Mouse (Mus musculus): ENCODE results near the gene Psenen. TPM values are rescaled to one million over a fixed set of nuclear protein-coding genes. Genes with fewer than 3 reads are reported as not detected.

The Psenen gene
- 96.1 and 99.3 TPM in 2 replicates for polyA plus RNA-seq (2014; fragmentation: Nextera tagmentation; extraction: Ambion mirVana)

DNA sequence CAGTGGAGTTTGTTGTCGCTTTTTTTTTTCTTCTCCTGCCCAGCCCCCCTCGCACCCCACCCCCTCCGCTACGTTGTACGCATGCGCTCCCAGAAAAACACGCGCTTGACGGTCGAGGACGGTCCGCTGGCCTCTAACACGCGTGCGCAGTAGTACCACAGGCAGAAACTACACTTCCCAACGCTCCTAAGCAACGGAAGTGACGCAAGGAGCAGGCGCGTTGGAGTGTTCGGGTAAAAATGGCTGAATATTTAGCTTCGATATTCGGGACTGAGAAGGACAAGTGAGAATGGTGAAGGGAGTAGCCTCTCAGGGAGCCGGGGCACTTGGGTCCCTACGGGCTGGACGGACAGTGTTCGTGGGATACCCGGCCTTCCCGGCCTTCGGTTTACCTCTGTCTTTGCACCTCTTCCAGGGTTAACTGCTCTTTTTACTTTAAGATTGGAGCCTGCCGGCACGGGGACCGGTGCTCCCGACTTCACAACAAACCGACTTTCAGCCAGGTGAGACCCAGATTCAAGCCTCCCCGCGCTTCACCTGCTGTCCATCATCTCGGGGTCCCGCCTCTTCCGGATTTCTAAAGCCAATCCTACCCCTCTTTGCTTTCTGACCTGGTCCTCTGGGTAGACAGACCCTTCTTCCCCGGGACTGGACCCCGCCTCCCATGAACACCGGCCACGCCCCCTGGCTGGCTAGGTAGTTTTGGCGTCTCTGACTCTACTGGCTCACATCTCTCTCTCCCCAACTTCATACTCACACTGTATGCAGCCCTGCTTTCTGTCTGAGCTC, at the start of gene Psenen, which contains the start of the genes U2af1l4 and Gm49396:
TSS of gene Psenen (minus strand) at position 511 of the 789 bp plus-strand sequence.
TSS of gene U2af1l4 (plus strand) at position 185 of the 789 bp plus-strand sequence.
TSS of gene Gm49396 (plus strand) at position 228 of the 789 bp plus-strand sequence.
- H3K27ac ChIP-seq (ENCODE audit: low read depth, low read length) = peak within 1 kb of the TSS; percentile 80

DNA sequence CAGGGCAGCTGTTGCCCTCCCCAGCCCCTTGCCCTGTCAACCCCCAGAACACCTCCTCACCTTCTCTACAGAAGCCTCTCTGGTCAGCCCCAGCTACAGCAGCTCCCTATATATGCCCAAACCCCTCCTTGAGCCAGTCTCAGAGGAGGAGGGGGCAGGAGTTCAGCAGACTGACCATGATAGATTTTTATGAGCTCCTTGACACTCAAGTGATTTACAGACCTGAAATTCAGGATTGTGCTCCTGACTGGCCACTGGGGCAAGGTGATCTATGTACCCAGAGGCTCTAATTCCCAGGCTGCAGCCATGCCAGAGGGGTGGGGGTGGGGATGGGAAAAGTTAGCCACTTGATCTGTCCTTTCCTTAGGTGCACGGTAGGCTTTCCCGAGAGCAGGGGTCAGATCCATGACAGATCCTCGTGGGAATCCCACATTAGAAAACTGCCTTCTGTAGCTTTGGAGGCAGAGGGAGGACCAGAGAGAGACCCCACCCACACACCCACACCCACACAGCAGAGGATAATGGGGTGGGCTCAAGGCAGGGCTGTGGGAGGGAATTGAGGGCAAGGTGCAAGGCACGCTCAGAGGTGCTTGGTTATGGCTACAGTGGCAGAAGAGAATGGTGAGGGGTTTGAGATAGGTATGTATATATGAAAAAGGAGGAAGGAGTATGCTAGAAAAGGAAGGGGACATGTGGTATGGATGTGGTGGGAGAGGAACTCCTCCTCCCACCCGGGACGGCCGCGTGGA, 49.4 kb upstream of the Psenen start, which contains the start of gene Upk1a:
TSS of gene Upk1a (minus strand) at position 194 of the 749 bp plus-strand sequence.
- H3K9ac ChIP-seq (ENCODE audit: low read length) = no peak within 1 kb of the TSS
- H3K9me3 ChIP-seq (ENCODE audit: control insufficient read depth, low read length) = no peaks in the 10 kb centered on the region
- no peaks in the 10 kb centered on the region for H3K4me1 ChIP-seq (replicated peaks; ENCODE audit: control insufficient read depth, insufficient read depth, low read length)
- H3K4me2 ChIP-seq (ENCODE audit: low read depth, low read length, severe bottlenecking) = no peak within 1 kb of the TSS
- 82% methylated on average over 8 of the region's 8 CpGs for WGBS
- H3K36me3 ChIP-seq (ENCODE audit: control insufficient read depth, insufficient read depth, low read length) = peaks cover 2% of the 10 kb centered on the region; the same call in 1 of the 2 replicates
- ATAC-seq (replicated peaks; ENCODE audit: low FRiP score) (no peak), DNase-seq (ENCODE audit: low spot score) (no peak)
- H3K4me3 ChIP-seq (ENCODE audit: low read depth, low read length) = no peak within 1 kb of the TSS
- no peak within 1 kb of the TSS for H3K27ac ChIP-seq (ENCODE audit: low read depth, low read length)
- no peaks in the 10 kb centered on the region for H3K27me3 ChIP-seq (ENCODE audit: control insufficient read depth, insufficient read depth, low read length)

More for the DNA sequence above, at the start of gene Psenen, which contains the start of the genes U2af1l4 and Gm49396:
- Histone ChIP-seq H3K9me3 (ENCODE audit: control insufficient read depth, low read length) (no peaks in the 10 kb centered on the region), H3K9ac (ENCODE audit: low read length) (peak within 1 kb of the TSS; percentile 70), H3K4me3 (ENCODE audit: low read depth, low read length) (peak within 1 kb of the TSS; percentile 66), H3K27me3 (ENCODE audit: control insufficient read depth, insufficient read depth, low read length) (no peaks in the 10 kb centered on the region), H3K4me2 (ENCODE audit: low read depth, low read length, severe bottlenecking) (peak within 1 kb of the TSS; percentile 87), H3K36me3 (ENCODE audit: control insufficient read depth, insufficient read depth, low read length) (no peaks in the 10 kb centered on the region; the same call in 1 of the 2 replicates), H3K4me1 (replicated peaks; ENCODE audit: control insufficient read depth, insufficient read depth, low read length) (peaks cover 8% of the 10 kb centered on the region; the same call in 1 of the 2 replicates)
- ATAC-seq (replicated peaks; ENCODE audit: low FRiP score) = peak; percentile 84
- DNase-seq (ENCODE audit: low spot score) = peak; percentile 96
- under 1% methylated on average over 44 of the region's 45 CpGs for WGBS

DNA sequence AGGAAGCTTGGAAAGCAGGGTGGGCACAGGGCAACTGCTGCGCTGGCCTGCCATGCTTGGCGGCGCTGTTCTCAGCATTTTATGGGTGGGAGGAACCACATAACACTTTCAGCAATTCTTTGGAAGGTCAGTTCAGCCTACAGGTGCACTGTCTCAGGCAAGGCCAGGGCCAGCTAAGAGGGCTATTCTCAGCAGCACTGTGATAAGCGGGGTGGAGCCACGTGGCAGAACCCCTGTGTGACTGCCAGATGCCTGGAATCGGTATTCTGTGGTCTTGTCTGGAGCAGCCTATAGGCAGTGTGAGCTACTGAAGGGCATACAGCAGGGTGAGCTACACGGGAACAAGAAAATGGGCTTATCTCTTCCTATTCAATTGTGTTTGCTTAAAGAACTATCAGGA, 46.6 kb upstream of the Psenen start:
- Histone ChIP-seq H3K4me3 (ENCODE audit: low read depth, low read length) (no peak overlapping the region), H3K36me3 (ENCODE audit: control insufficient read depth, insufficient read depth, low read length) (no peaks in the 10 kb centered on the region), H3K27ac (ENCODE audit: low read depth, low read length) (no peak overlapping the region), H3K9ac (ENCODE audit: low read length) (no peak overlapping the region), H3K4me2 (ENCODE audit: low read depth, low read length, severe bottlenecking) (no peak overlapping the region), H3K4me1 (replicated peaks; ENCODE audit: control insufficient read depth, insufficient read depth, low read length) (no peaks in the 10 kb centered on the region), H3K27me3 (ENCODE audit: control insufficient read depth, insufficient read depth, low read length) (no peaks in the 10 kb centered on the region), H3K9me3 (ENCODE audit: control insufficient read depth, low read length) (no peaks in the 10 kb centered on the region)
- DNase-seq (ENCODE audit: low spot score) (no peak), ATAC-seq (replicated peaks; ENCODE audit: low FRiP score) (no peak)
- WGBS = 67% methylated on average over 7 of the region's 7 CpGs

DNA sequence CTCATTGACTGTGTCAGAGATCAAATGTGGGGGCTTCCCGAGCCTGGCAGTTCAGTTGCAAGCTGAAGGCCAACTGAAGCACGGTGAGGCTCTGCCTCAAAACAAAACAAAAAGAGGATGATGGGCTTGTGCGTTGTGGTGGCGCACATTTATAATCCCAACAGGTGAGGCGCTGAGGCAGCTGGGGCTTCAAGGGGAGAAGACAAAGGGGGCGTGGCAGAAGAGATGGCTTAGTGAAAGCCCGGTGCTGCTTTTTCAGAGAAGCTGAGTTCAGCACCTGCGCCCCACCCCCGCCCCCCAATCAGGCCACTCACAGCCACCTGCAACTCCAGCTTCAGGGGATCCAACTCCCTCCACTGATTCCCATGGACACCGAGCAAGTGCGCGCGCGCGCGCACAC, 45.0 kb upstream of the Psenen start:
- H3K27me3 ChIP-seq (ENCODE audit: control insufficient read depth, insufficient read depth, low read length) = no peaks in the 10 kb centered on the region
- H3K9me3 ChIP-seq (ENCODE audit: control insufficient read depth, low read length) = no peaks in the 10 kb centered on the region
- H3K4me2 ChIP-seq (ENCODE audit: low read depth, low read length, severe bottlenecking) = no peak overlapping the region
- H3K27ac ChIP-seq (ENCODE audit: low read depth, low read length) = no peak overlapping the region
- H3K9ac ChIP-seq (ENCODE audit: low read length) = no peak overlapping the region
- no peaks in the 10 kb centered on the region for H3K4me1 ChIP-seq (replicated peaks; ENCODE audit: control insufficient read depth, insufficient read depth, low read length)
- no peaks in the 10 kb centered on the region for H3K36me3 ChIP-seq (ENCODE audit: control insufficient read depth, insufficient read depth, low read length)
- ATAC-seq (replicated peaks; ENCODE audit: low FRiP score) (no peak), DNase-seq (ENCODE audit: low spot score) (no peak)
- 47% methylated on average over 16 of the region's 16 CpGs for WGBS
- no peak overlapping the region for H3K4me3 ChIP-seq (ENCODE audit: low read depth, low read length)

DNA sequence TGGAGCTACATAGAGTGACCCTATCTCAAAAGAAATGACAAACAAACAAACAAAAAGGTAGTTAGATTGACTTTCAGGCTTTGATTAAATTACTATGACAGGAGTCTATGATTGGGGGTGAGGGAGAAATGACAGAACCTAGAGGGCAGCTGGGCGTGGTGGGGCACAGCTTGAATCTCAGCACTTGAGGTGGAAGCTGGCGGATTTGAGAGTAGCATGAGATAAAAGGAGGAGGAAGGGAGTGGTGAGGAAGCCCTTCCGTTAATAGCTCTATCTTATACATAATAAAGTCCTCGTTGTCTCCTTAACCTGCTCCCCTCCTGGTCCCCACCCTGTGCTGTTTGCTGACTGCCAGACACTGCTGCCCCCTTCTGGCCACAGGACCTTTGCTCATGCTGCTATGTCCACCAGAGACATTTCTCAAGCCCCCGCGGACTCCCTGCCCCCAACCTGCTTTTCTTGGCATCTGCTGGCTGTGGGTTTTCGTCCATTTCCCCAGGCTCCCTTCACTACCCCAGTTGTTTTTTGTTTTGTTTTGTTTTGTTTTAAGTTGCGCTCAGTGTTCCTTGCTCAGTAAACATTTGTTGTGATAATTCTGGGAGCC, 44.4 kb upstream of the Psenen start:
- Histone ChIP-seq H3K27me3 (ENCODE audit: control insufficient read depth, insufficient read depth, low read length) (no peaks in the 10 kb centered on the region), H3K4me3 (ENCODE audit: low read depth, low read length) (no peak overlapping the region), H3K9me3 (ENCODE audit: control insufficient read depth, low read length) (no peaks in the 10 kb centered on the region), H3K36me3 (ENCODE audit: control insufficient read depth, insufficient read depth, low read length) (no peaks in the 10 kb centered on the region), H3K4me1 (replicated peaks; ENCODE audit: control insufficient read depth, insufficient read depth, low read length) (no peaks in the 10 kb centered on the region), H3K27ac (ENCODE audit: low read depth, low read length) (no peak overlapping the region), H3K9ac (ENCODE audit: low read length) (no peak overlapping the region), H3K4me2 (ENCODE audit: low read depth, low read length, severe bottlenecking) (no peak overlapping the region)
- DNase-seq (ENCODE audit: low spot score) (peak; percentile 78), ATAC-seq (replicated peaks; ENCODE audit: low FRiP score) (peak; percentile 56)
- 32% methylated on average over 8 of the region's 8 CpGs for WGBS

DNA sequence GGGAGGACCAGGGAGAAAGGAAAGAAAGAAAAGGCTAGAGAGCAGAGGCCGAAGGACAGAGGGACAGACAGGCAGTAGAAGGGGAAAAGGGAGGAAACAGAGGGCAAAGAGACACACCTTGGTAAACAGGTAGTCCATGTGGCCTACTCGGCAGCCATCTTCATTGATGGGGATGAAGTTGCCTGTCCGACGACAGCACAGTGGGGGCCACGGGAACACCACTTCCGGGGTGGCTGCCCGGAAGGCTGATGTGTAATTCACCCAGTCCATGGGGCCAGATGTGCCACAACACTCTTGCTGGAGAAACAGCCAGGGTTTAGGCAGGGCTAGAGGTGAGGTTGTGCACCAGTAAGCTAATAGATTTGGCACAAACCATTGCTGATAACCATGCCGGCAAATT, 41.5 kb upstream of the Psenen start:
- H3K9me3 ChIP-seq (ENCODE audit: control insufficient read depth, low read length) = no peaks in the 10 kb centered on the region
- no peaks in the 10 kb centered on the region for H3K4me1 ChIP-seq (replicated peaks; ENCODE audit: control insufficient read depth, insufficient read depth, low read length)
- H3K4me2 ChIP-seq (ENCODE audit: low read depth, low read length, severe bottlenecking) = no peak overlapping the region
- H3K4me3 ChIP-seq (ENCODE audit: low read depth, low read length) = no peak overlapping the region
- no peaks in the 10 kb centered on the region for H3K36me3 ChIP-seq (ENCODE audit: control insufficient read depth, insufficient read depth, low read length)
- 89% methylated on average over 8 of the region's 8 CpGs for WGBS
- ATAC-seq (replicated peaks; ENCODE audit: low FRiP score) (no peak), DNase-seq (ENCODE audit: low spot score) (no peak)
- H3K9ac ChIP-seq (ENCODE audit: low read length) = no peak overlapping the region
- H3K27ac ChIP-seq (ENCODE audit: low read depth, low read length) = no peak overlapping the region
- no peaks in the 10 kb centered on the region for H3K27me3 ChIP-seq (ENCODE audit: control insufficient read depth, insufficient read depth, low read length)

DNA sequence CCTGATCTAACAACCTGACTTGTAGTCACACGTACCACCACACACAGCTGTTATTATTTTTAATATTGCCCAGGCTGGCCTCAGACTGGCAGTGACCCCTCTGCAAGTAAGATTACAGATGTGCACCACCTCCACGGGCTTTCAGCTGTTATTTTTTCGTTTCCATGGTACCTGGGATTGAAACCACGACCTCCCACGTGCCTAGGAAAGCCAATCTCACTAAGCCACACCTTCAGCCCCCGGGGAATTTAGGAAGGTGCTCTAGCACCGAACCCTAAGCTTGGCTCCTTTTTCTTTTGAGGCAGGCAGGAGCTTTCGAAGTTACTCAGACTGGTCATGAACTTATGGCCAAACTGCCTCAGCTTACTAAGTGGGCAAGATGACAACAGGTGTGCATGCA, 41.0 kb upstream of the Psenen start:
- H3K27me3 ChIP-seq (ENCODE audit: control insufficient read depth, insufficient read depth, low read length) = no peaks in the 10 kb centered on the region
- 71% methylated on average over 8 of the region's 8 CpGs for WGBS
- no peaks in the 10 kb centered on the region for H3K9me3 ChIP-seq (ENCODE audit: control insufficient read depth, low read length)
- no peak overlapping the region for H3K27ac ChIP-seq (ENCODE audit: low read depth, low read length)
- ATAC-seq (replicated peaks; ENCODE audit: low FRiP score) = no peak
- H3K9ac ChIP-seq (ENCODE audit: low read length) = no peak overlapping the region
- no peak overlapping the region for H3K4me3 ChIP-seq (ENCODE audit: low read depth, low read length)
- H3K4me1 ChIP-seq (replicated peaks; ENCODE audit: control insufficient read depth, insufficient read depth, low read length) = no peaks in the 10 kb centered on the region
- no peaks in the 10 kb centered on the region for H3K36me3 ChIP-seq (ENCODE audit: control insufficient read depth, insufficient read depth, low read length)
- no peak for DNase-seq (ENCODE audit: low spot score)
- no peak overlapping the region for H3K4me2 ChIP-seq (ENCODE audit: low read depth, low read length, severe bottlenecking)

DNA sequence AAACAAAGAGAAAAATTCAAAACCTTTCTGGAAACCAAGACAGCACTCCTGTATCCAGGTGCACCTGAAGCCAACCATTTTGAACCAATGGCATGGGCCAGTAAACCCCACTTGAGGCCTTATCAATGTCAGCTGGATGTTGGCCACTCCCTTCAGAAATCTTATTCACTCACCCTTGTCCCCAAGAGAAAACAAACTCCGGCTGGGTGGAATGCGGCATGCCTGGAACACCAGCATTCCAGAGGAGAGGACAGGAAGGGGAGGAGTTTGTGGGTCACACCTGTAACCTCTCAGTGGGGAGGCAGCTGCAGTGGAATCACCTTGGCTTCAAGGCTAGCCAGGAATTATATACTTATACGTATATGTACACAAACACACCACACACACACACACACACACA, 39.2 kb upstream of the Psenen start:
- WGBS = 72% methylated on average over 3 of the region's 3 CpGs

More for the DNA sequence above, 39.2 kb upstream of the Psenen start:
- Histone ChIP-seq H3K4me2 (ENCODE audit: low read depth, low read length, severe bottlenecking) (no peak overlapping the region), H3K27ac (ENCODE audit: low read depth, low read length) (no peak overlapping the region), H3K27me3 (ENCODE audit: control insufficient read depth, insufficient read depth, low read length) (no peaks in the 10 kb centered on the region), H3K9me3 (ENCODE audit: control insufficient read depth, low read length) (no peaks in the 10 kb centered on the region), H3K9ac (ENCODE audit: low read length) (no peak overlapping the region), H3K4me1 (replicated peaks; ENCODE audit: control insufficient read depth, insufficient read depth, low read length) (no peaks in the 10 kb centered on the region), H3K4me3 (ENCODE audit: low read depth, low read length) (no peak overlapping the region), H3K36me3 (ENCODE audit: control insufficient read depth, insufficient read depth, low read length) (no peaks in the 10 kb centered on the region)
- no peak for ATAC-seq (replicated peaks; ENCODE audit: low FRiP score)
- DNase-seq (ENCODE audit: low spot score) = no peak
